Mouse (Mus musculus) bone marrow, adult 2 months (tissue): ENCODE measurements around the gene Usp36. TPM values are rescaled to one million over a fixed set of nuclear protein-coding genes. Genes with fewer than 3 reads are reported as not detected.

Source experiments
- H3K27ac ChIP-seq: fragments of 200-500 bp; 2 replicates; pipeline ENCODE4 v1.5.1; 2012; ENCODE audit warnings: low read depth, mild to moderate bottlenecking, control low read depth, inconsistent platforms, low read length; ENCODE audit not compliant: control insufficient read depth, poor library complexity, insufficient read depth
- H3K4me1 ChIP-seq: fragments of 200-500 bp; 2 replicates; pipeline ENCODE4 v1.6.1; 2011; ENCODE audit warnings: low read length; ENCODE audit not compliant: control insufficient read depth, insufficient read depth
- H3K4me3 ChIP-seq: fragments of 200-500 bp; replicated peaks from 2 replicates; pipeline ENCODE3; 2011; ENCODE audit warnings: mild to moderate bottlenecking, low read depth, low read length, control low read depth; ENCODE audit not compliant: control insufficient read depth
- CTCF ChIP-seq: fragments of 200-500 bp; IDR thresholded peaks from 2 replicates; pipeline ENCODE4 v1.5.1; 2011; ENCODE audit warnings: low read length, control low read depth; ENCODE audit not compliant: control insufficient read depth, insufficient read depth
- POLR2A ChIP-seq: fragments of 200-500 bp; IDR thresholded peaks from 2 replicates; pipeline ENCODE4 v1.6.1; 2011; ENCODE audit warnings: low read depth, mild to moderate bottlenecking, control low read depth, low read length, borderline replicate concordance; ENCODE audit not compliant: control insufficient read depth
- WGBS: fragments of 180-500 bp; shearing (Covaris S2); methylation state at CpG from one replicate; pipeline ENCODE4 v1.1.7; 2018; 5-methylcytosine and 5-hydroxymethylcytosine counted together
- polyA plus RNA-seq: library from polyadenylated mRNA; stranded (reverse); fragments of >200 nt; gene quantifications from 2 replicates; pipeline ENCODE4 v1.2.4, GENCODE M21; 2011; ENCODE audit warnings: low replicate concordance; ENCODE audit not compliant: missing spikeins, insufficient read depth, insufficient read length

Usp36 gene
- polyA plus RNA-seq, 1 experiment: 18.5 TPM

DNA sequence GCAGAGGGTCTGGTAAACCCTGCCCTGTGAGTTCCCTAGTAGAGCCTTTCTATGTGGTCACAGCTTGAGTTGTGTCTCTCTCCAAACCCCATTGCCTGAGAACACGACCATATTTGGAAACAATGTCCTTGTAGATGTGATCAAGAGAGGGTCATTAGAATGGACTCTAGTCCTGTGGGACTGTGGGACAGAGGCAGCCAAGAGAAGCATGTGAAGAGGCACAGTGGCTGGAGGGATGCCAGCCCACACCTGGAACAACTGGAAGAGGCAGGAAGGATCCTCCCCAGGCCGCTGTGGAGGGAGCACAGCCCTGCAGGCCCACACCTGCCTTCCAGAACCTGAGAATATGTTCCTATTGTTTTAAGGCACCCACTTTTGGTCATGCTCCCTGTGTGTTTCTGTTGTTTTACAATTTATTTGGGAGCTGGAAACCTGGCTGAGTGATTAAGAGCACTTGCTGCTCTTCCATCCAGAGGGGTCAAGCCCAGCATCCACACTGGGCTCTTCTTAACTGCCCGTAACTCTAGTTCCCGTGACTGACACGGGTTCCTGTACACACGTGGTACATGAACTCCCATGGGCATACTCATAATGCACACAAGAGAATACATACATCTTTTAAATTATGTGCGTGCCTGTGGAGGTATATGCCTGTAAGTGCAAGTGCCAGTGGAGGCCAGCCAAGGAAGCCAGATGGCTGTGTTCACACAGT, 36.4 kb downstream of the Usp36 start:
- Histone ChIP-seq H3K4me1 (peaks cover 7% of the 10 kb centered on the region), H3K27ac (peak overlapping the region; percentile 13), H3K4me3 (no peak overlapping the region)
- 70% methylated on average over 7 of the region's 7 CpGs for WGBS
- TF ChIP-seq CTCF: no peak
- no peak for TF ChIP-seq POLR2A

DNA sequence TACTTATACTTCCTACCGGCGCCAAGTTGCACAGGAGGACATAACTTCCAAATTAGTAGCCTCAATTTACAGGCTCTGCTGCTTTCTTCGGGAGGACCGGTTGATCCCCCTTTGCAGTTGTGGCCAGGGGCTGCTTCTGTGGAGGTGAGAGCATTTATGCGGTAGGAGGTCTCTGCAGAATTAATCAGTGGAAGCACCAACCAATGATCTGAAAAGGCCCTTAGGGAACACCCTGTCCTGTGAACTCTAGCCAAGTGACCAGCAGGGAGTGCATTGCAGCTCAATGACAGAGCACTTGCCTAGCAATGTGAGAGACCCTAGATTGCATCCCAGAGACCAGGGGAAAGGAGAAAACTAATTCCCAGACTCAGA, 41.0 kb downstream of the Usp36 start:
- 2% methylated on average over 5 of the region's 5 CpGs for WGBS
- TF ChIP-seq CTCF: no peak
- no peak for TF ChIP-seq POLR2A
- peak overlapping the region; percentile 59 for H3K4me3 ChIP-seq
- peak overlapping the region; percentile 73 for H3K27ac ChIP-seq
- peaks cover 4% of the 10 kb centered on the region for H3K4me1 ChIP-seq

DNA sequence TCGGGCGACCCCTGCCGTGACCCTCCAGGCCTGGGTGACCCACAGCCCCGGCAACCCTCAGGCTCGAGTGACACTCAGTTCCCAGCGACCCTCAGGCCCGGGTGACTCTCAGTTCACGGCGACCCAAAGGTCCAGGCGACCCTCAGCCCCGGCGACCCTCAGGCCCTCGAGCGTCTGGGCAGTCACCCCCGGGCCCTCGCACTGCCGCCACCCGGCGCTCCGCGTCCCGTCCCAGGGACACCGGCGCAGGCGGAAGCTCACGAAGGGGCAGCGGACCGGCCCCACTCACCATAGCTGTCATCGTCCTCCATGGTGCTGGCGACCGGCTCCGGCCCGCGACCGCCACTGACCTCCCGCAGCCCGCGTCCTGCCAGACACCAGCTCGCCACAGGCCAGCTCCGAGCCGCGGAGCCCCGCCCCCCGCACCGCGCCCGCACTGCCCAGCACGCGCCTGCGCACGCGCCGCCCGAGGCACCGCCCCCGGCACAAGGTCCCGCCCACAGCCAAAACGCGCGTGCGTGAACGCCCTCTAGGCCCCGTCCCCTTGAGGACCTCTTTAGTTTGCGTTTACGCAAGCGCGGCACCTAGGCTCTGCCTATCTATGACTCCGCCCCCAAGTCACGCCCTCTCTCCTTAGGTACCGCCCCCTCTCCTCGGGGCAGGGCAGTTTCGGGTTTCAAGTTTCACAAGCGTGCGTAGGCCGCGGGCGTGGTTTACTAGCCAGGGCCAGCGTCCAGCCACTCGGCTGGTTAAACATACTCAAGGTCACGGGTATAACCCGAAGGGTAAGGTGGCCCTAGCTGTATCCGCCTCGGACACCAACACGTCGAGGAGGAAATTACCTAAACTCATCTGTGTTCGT, 41.7 kb downstream of the Usp36 start, which contains the start of gene Cyth1:
Gene Cyth1 (minus strand): TSS at position 443 of the 862 bp plus-strand sequence.
- H3K27ac ChIP-seq: peak within 1 kb of the TSS; percentile 81
- H3K4me1 ChIP-seq: peaks cover 7% of the 10 kb centered on the region
- H3K4me3 ChIP-seq: peak within 1 kb of the TSS; percentile 92
- WGBS: under 1% methylated on average over 86 of the region's 86 CpGs
- TF ChIP-seq POLR2A (peak; percentile 67; the same call in 1 of the 2 replicates), CTCF (no peak)

DNA sequence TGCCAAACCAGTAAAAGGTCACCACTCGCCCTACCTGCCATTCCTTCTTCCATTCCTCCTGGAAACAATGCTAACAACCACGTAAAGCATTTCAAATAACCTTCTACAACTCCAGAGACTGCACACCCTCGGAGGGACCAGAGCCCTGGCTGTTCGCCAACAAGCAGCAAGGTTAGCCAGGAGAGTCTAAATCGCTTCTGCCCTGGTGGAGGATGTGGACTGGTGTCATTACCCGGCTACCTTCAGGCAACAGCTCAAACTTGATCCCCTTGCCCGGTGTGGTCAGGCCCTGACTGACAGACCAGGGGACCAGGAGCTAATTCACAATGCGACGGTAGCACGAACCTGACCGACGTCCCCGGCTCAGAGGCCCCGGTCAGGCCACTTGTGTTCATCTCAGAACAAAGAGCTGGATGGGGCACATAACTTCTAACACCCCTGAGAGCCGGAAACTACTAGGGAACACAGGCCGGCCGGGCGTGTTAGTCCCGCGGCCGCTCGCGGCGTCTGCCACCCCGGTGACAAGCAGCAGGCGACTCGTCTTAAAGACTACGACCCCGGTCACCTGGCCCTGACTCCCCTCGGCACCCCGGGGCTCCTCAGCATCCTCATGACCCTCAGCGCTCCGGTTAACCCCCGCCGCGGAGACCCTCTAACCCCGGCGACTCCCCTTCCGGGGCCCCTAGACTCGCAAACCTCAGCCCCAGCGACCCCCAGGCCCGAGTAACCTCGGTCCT, 42.5 kb downstream of the Usp36 start:
- H3K4me1 ChIP-seq: peaks cover 8% of the 10 kb centered on the region
- 1% methylated on average over 43 of the region's 43 CpGs for WGBS
- H3K4me3 ChIP-seq: peak overlapping the region; percentile 92
- TF ChIP-seq CTCF (no peak), POLR2A (no peak)
- peak overlapping the region; percentile 81 for H3K27ac ChIP-seq

DNA sequence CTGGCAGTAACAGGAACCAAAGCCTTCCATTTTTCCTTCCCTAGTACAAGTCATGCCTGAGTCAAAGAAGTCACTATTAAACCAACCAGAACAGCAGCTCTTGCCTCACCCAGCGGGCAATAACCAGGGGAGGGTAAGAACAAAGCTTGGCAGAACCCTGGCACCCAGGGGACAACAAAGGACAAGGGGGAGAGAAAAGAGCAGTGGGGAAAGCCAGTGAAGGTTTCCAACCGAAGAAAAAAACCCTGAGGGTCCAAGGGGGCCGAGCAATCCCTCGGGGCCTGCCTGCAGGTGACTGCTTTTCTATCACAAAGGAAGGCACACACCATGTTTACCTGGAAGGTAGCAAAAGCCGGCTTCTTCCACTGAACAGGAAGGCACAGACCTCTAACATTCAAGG, 43.3 kb downstream of the Usp36 start:
- TF ChIP-seq POLR2A (no peak), CTCF (no peak)
- Histone ChIP-seq H3K4me3 (peak overlapping the region; percentile 92), H3K27ac (peak overlapping the region; percentile 81), H3K4me1 (peaks cover 11% of the 10 kb centered on the region)
- WGBS: 54% methylated on average over 5 of the region's 5 CpGs

DNA sequence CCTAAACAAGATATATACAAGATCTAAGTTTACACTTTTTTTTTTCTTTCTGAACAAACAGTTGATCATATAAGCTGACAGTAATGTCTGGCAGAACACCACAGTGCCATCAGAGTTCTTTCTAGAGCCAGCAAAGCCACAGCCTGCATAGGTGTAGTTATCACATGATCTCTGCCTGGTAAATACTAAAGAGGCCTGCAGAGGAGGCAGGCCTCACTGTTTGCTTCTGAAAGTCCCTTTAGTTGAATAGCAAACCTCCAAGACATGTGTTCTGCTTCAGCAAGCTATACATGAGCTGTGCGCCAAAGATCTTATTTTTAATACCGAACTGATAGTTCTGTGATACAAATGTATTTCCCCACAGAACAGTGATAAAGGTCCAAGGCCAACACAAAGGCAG, 44.9 kb downstream of the Usp36 start:
- H3K27ac ChIP-seq: no peak overlapping the region; the same call in 1 of the 2 replicates
- H3K4me3 ChIP-seq: no peak overlapping the region
- TF ChIP-seq CTCF: no peak
- WGBS: 68% methylated on average over 2 of the region's 2 CpGs
- peaks cover 15% of the 10 kb centered on the region for H3K4me1 ChIP-seq

DNA sequence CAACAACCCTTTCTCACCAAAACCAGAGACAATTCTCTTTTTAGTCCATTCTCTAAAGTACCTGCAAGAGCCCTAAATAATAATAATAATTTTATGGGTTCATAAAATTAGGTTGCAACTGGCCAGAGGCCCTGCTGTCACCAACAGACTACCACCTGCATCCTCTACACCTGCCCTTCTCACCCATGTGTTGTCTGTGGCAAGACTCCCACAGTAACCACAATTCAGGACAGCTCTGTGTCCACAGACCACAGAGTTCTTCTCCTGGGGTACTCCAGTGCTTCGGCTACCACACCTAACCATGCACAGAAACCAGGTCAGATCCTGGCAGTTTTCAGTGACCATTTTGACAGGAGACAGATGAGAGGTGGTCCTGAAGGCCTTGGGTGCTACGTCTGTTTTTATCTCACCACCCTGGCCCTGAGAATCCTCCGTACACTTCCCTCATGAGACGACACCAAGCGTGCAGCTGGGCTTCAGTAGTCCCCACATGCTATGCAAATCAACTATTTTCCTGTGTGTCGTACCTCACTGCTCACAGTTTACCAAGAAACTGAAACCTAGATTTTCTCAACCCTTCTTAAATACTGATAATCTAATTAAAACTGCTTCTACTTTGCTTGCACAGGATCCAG, 46.3 kb downstream of the Usp36 start:
- TF ChIP-seq POLR2A: no peak
- TF ChIP-seq CTCF: no peak
- 20% methylated on average over 6 of the region's 6 CpGs for WGBS
- Histone ChIP-seq H3K27ac (peak overlapping the region; percentile 91), H3K4me3 (peak overlapping the region; percentile 29), H3K4me1 (peaks cover 18% of the 10 kb centered on the region)
